Mouse (Mus musculus): Measurements from ENCODE around the gene Dysf. TPM values are rescaled to one million over a fixed set of nuclear protein-coding genes. Genes with fewer than 3 reads are reported as not detected.
A peak's percentile ranks its signal among the peaks of the same experiment; 100 is the strongest.

The Dysf gene
- polyA plus RNA-seq, 1 experiment from 2014 or later, result 6.0 TPM

DNA sequence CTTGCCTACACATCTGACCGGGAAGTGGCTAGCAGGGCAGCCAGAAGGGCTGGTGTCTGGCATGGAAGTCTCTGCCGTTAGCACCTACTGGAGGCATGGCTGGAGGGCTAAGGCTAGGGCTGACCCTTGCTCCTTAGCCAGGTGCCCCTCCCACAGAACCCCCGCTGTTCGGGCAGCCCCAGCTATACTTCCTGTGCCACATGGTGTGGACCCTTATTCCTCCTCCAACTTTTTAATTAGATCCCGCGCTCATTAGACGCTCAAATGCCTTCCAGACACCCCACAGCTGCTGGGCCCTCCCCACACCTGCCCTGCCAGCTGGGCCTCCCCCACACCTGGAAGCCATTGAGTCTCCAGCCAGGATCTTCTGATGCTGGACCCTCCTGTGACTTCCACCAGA lies 221.3 kb downstream of the Dysf start:
- Histone ChIP-seq H3K27ac (replicated peaks) (peak overlapping the region; percentile 30), H3K27me3 (replicated peaks; ENCODE audit: low read depth, poor library complexity, severe bottlenecking) (peaks cover 51% of the 10 kb centered on the region), H3K9me3 (no peaks in the 10 kb centered on the region), H3K4me3 (no peak overlapping the region), H3K4me1 (peaks cover 78% of the 10 kb centered on the region), H3K36me3 (replicated peaks) (no peaks in the 10 kb centered on the region)
- peak; percentile 56 for DNase-seq (ENCODE audit: low spot score)
- WGBS, result 40% methylated on average over 7 of the region's 7 CpGs

DNA sequence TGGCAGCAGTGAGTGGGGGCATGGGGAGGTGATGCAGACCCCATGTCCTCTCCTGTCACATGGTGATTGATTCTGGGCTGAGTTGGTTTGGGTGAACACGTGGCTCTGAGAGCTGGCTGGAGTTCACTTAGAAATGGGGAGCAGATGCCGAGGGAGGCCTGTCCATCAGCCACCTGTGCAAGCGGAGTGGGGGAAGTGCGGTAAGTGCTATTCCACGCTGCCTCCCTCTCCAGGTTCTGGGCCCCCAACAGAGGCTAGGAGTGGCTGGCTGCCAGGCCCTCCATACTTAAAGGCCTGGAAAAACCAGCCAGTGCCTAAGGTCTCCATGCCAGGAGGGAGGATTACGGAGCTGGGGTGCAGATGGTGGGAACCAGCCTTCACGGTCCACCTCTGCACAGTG lies 222.7 kb downstream of the Dysf start:
- Histone ChIP-seq H3K4me3 (no peak overlapping the region), H3K27me3 (replicated peaks; ENCODE audit: low read depth, poor library complexity, severe bottlenecking) (peaks cover 44% of the 10 kb centered on the region), H3K36me3 (replicated peaks) (no peaks in the 10 kb centered on the region), H3K4me1 (peaks cover 72% of the 10 kb centered on the region), H3K27ac (replicated peaks) (0 out of 2 replicates have a peak overlapping the region, but pooled peaks have one; percentile 44), H3K9me3 (no peaks in the 10 kb centered on the region)
- peak; percentile 42 for DNase-seq (ENCODE audit: low spot score)
- 53% methylated on average over 7 of the region's 7 CpGs for WGBS

- no peak overlapping the region for H3K4me3 ChIP-seq
- no peaks in the 10 kb centered on the region for H3K9me3 ChIP-seq
- H3K4me1 ChIP-seq, result peaks cover 67% of the 10 kb centered on the region
- H3K36me3 ChIP-seq (replicated peaks), result no peaks in the 10 kb centered on the region
- 67% methylated on average over 8 of the region's 8 CpGs for WGBS
- DNase-seq (ENCODE audit: low spot score), result no peak
- peak overlapping the region; percentile 41; the same call in 1 of the 2 replicates for H3K27ac ChIP-seq (replicated peaks)
- H3K27me3 ChIP-seq (replicated peaks; ENCODE audit: low read depth, poor library complexity, severe bottlenecking), result peaks cover 33% of the 10 kb centered on the region
These were observed 223.8 kb downstream of the Dysf start for GRCm38 (mm10) chr6:84232063-84232760.

DNA sequence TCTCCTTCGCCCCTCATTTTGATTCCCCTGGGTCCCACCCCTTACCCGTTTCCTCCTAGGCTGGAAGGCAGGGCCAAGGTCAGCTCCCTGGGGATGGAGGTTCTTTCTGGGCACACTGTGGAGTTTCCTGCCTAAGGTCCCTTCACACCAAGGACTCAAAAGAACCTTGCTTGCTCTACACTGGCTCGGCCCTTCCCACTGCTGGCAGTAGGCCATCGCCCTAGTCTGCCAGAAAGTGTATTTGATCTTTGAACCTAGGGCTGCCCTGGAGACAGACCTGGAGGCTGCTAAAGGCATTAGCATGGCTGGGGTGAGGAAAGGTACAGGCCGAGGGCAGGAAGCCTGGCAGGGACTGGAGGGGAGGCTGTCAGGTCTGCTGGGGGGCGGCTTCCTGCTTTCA lies 225.4 kb downstream of the Dysf start:
- no peak overlapping the region for H3K4me3 ChIP-seq
- H3K4me1 ChIP-seq, result peaks cover 54% of the 10 kb centered on the region
- DNase-seq (ENCODE audit: low spot score), result no peak
- no peaks in the 10 kb centered on the region for H3K9me3 ChIP-seq
- peaks cover 21% of the 10 kb centered on the region for H3K27me3 ChIP-seq (replicated peaks; ENCODE audit: low read depth, poor library complexity, severe bottlenecking)
- H3K27ac ChIP-seq (replicated peaks), result no peak overlapping the region
- 64% methylated on average over 6 of the region's 6 CpGs for WGBS
- no peaks in the 10 kb centered on the region for H3K36me3 ChIP-seq (replicated peaks)

DNA sequence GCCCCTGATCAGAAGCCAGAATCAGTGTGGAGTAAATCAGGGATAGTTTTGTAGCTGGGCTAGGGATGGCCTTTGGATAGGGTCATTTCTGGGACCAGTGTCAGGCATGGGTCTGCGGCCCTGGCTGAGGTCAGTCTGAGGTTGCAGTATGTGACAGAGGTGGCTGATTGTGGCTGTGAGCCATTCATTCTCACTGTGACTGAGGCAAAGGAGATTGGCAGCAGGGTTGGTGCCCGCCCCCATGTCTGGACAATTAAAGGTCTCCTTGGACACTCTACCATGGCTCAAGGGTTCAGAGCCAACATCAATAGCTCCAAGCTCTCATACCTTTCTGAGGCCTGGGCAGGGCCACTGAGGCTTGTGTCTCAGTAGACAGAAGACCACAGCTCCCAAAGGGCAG lies 227.0 kb downstream of the Dysf start:
- Histone ChIP-seq H3K9me3 (no peaks in the 10 kb centered on the region), H3K36me3 (replicated peaks) (no peaks in the 10 kb centered on the region), H3K27me3 (replicated peaks; ENCODE audit: low read depth, poor library complexity, severe bottlenecking) (peaks cover 21% of the 10 kb centered on the region), H3K4me3 (no peak overlapping the region), H3K4me1 (peaks cover 38% of the 10 kb centered on the region), H3K27ac (replicated peaks) (no peak overlapping the region)
- no peak for DNase-seq (ENCODE audit: low spot score)
- WGBS, result 79% methylated on average over 2 of the region's 2 CpGs

GRCm38 (mm10) chr6:84243385-84243784 lies 235.0 kb downstream of the Dysf start:
- Histone ChIP-seq H3K4me3 (no peak overlapping the region), H3K27ac (replicated peaks) (no peak overlapping the region), H3K9me3 (no peaks in the 10 kb centered on the region), H3K36me3 (replicated peaks) (no peaks in the 10 kb centered on the region), H3K4me1 (peaks cover 10% of the 10 kb centered on the region), H3K27me3 (replicated peaks; ENCODE audit: low read depth, poor library complexity, severe bottlenecking) (no peaks in the 10 kb centered on the region)
- WGBS, result 89% methylated on average over 3 of the region's 3 CpGs
- no peak for DNase-seq (ENCODE audit: low spot score)

DNA sequence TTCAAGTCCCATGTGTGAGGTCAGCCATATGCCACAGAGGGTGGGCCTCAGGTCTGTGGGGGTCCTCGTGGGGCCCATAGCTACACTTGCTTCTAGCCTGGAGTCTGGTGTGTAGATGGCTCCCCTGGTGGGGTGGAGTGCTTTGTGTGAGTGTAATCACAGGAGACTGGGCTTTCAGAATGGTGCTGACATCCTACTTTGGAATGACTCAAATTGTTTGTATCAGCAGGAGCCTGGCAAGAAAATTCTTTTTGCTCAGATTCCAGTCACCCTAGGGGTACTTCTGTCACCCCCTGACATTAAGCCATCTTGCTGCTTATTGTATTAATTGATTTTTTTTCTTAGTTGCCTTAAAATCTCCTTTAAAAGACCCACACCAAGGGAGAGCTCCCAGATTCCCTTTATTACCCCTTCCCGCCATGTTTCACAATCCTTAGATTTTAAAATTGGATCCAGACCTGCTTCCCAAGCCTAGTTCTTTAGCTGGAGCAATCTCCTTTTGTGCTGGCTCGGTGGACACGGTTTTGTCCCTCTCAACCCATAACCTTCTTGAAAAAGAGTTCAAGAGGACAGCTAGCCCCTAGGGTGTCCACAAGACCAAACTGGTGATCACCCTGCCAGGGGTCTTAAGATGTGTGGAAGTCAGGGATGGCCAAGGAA lies 237.8 kb downstream of the Dysf start:
- Histone ChIP-seq H3K27me3 (replicated peaks; ENCODE audit: low read depth, poor library complexity, severe bottlenecking) (no peaks in the 10 kb centered on the region), H3K36me3 (replicated peaks) (no peaks in the 10 kb centered on the region), H3K4me1 (peaks cover 10% of the 10 kb centered on the region), H3K4me3 (no peak overlapping the region), H3K9me3 (no peaks in the 10 kb centered on the region), H3K27ac (replicated peaks) (peak overlapping the region; percentile 31; the same call in 1 of the 2 replicates)
- WGBS, result 70% methylated on average over 4 of the region's 4 CpGs
- no peak for DNase-seq (ENCODE audit: low spot score)

DNA sequence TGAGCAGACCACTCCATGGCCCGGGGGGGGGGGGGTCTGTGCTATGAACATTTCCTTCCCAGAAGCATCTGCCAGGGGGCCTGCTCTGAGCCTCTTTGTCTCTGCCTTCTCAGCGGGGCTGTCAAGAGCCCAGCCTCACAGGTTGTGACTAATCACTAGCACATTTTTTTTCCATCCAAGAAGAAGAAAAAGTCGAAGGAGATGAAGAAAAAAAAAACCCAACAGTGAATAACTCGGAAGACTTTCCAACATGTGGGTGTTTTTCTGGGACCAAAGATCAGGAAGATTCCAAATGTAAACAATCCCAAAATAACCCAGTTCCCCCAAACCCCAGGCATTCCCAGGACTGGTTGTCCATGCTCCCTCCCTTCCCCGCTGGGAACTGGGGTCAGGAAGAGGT lies 238.6 kb downstream of the Dysf start:
- Histone ChIP-seq H3K4me3 (no peak overlapping the region), H3K27ac (replicated peaks) (peak overlapping the region; percentile 31; the same call in 1 of the 2 replicates), H3K4me1 (peaks cover 10% of the 10 kb centered on the region), H3K27me3 (replicated peaks; ENCODE audit: low read depth, poor library complexity, severe bottlenecking) (no peaks in the 10 kb centered on the region), H3K9me3 (no peaks in the 10 kb centered on the region), H3K36me3 (replicated peaks) (no peaks in the 10 kb centered on the region)
- DNase-seq (ENCODE audit: low spot score), result no peak
- WGBS, result 51% methylated on average over 5 of the region's 5 CpGs

Other genes with a start within 250 kb of the Dysf start
- gene Ankrd53, start 245.9 kb upstream of the Dysf start, polyA plus RNA-seq (2016; fragmentation: Nextera tagmentation; extraction: Ambion mirVana), result 0.11 and 0.15 TPM in 2 replicates
- 76.0 and 79.7 TPM in 2 replicates for gene Tex261, start 232.8 kb upstream of the Dysf start, polyA plus RNA-seq (2016; fragmentation: Nextera tagmentation; extraction: Ambion mirVana)
- gene Nagk, start 213.6 kb upstream of the Dysf start, polyA plus RNA-seq (2016; fragmentation: Nextera tagmentation; extraction: Ambion mirVana), result 22.1 and 26.8 TPM in 2 replicates
- 19.3 and 19.4 TPM in 2 replicates for gene Paip2b, start 176.8 kb upstream of the Dysf start, polyA plus RNA-seq (2016; fragmentation: Nextera tagmentation; extraction: Ambion mirVana)
- 69.8 and 71.0 TPM in 2 replicates for gene Zfp638, start 141.5 kb upstream of the Dysf start, polyA plus RNA-seq (2016; fragmentation: Nextera tagmentation; extraction: Ambion mirVana)